In genomic region chr14:52103856-52104676, GRCm38 (mm10) we compare ENCODE assay signal across 7 mouse cellular contexts. TPM values are rescaled to one million over a fixed set of nuclear protein-coding genes. Genes with fewer than 3 reads are reported as not detected.
DNase-seq lines count a peak whose midpoint lies in the region; ATAC-seq lines count a peak whose summit lies in the region.

Gene Hnrnpc, minus strand, starts transcription at chr14:52104028.

- H3K9ac ChIP-seq in embryonic facial prominence, embryonic 12.5 days, result peak within 1 kb of the TSS; percentile 97
- H3K9ac ChIP-seq in limb, embryonic 11.5 days (ENCODE audit: low read length), result peak within 1 kb of the TSS; percentile 98
- peak within 1 kb of the TSS; percentile 97 for H3K9ac ChIP-seq in midbrain, embryonic 14.5 days (replicated peaks; ENCODE audit: low read length)

- under 1% methylated on average over 50 of the region's 50 CpGs for WGBS in embryonic facial prominence, embryonic 12.5 days
- under 1% methylated on average over 50 of the region's 50 CpGs for WGBS in limb, embryonic 11.5 days
- under 1% methylated on average over 50 of the region's 50 CpGs for WGBS in midbrain, embryonic 14.5 days

- H3K4me2 ChIP-seq in embryonic facial prominence, embryonic 12.5 days (replicated peaks), result peak within 1 kb of the TSS; percentile 76
- H3K4me2 ChIP-seq in limb, embryonic 11.5 days (ENCODE audit: low read depth, severe bottlenecking), result peak within 1 kb of the TSS; percentile 50
- peak within 1 kb of the TSS; percentile 77 for H3K4me2 ChIP-seq in midbrain, embryonic 14.5 days (ENCODE audit: low read length)

- H3K4me1 ChIP-seq in embryonic facial prominence, embryonic 12.5 days, result peaks cover 20% of the 10 kb centered on the region
- H3K4me1 ChIP-seq in limb, embryonic 11.5 days (ENCODE audit: control insufficient read depth, insufficient read depth, low read length), result 0 out of 2 replicates have a peak, but pooled peaks cover 3% of the 10 kb centered on the region
- H3K4me1 ChIP-seq in midbrain, embryonic 14.5 days (ENCODE audit: control insufficient read depth, insufficient read depth, low read length), result peaks cover 29% of the 10 kb centered on the region

- peak; percentile 99 for ATAC-seq in embryonic facial prominence, embryonic 12.5 days (ENCODE audit: insufficient number of reproducible peaks, insufficient read depth, low FRiP score, low TSS enrichment)
- ATAC-seq in limb, embryonic 11.5 days (ENCODE audit: insufficient number of reproducible peaks, low FRiP score, low TSS enrichment, low read depth), result peak; percentile 99
- ATAC-seq in midbrain, embryonic 14.5 days (ENCODE audit: low FRiP score, low TSS enrichment), result peak; percentile 99

- H3K36me3 ChIP-seq in embryonic facial prominence, embryonic 12.5 days, result peaks cover 10% of the 10 kb centered on the region; the same call in 1 of the 2 replicates
- H3K36me3 ChIP-seq in limb, embryonic 11.5 days (ENCODE audit: control insufficient read depth, insufficient read depth, low read length), result peaks cover 5% of the 10 kb centered on the region; the same call in 1 of the 2 replicates
- H3K36me3 ChIP-seq in midbrain, embryonic 14.5 days (ENCODE audit: control insufficient read depth, insufficient read depth, low read length), result no peaks in the 10 kb centered on the region; the same call in 1 of the 2 replicates

- no peaks in the 10 kb centered on the region for H3K9me3 ChIP-seq in embryonic facial prominence, embryonic 12.5 days
- H3K9me3 ChIP-seq in limb, embryonic 11.5 days (ENCODE audit: control insufficient read depth, low read length), result no peaks in the 10 kb centered on the region
- H3K9me3 ChIP-seq in midbrain, embryonic 14.5 days (ENCODE audit: control insufficient read depth, low read length), result no peaks in the 10 kb centered on the region

- peak within 1 kb of the TSS; percentile 96 for H3K27ac ChIP-seq in embryonic facial prominence, embryonic 12.5 days
- peak within 1 kb of the TSS; percentile 89 for H3K27ac ChIP-seq in limb, embryonic 11.5 days (replicated peaks; ENCODE audit: low read depth, low read length)
- H3K27ac ChIP-seq in midbrain, embryonic 14.5 days (replicated peaks; ENCODE audit: low read depth, low read length), result peak within 1 kb of the TSS; percentile 97

- DNase-seq in adrenal gland, postnatal 25 days, result peak; percentile 100
- peak; percentile 100 for DNase-seq in heart, adult 11 months
- peak; percentile 100 for DNase-seq in kidney, adult 18-20 months
- DNase-seq in limb, embryonic 11.5 days (ENCODE audit: low spot score), result peak; percentile 100
- peak; percentile 100 for DNase-seq in midbrain, embryonic 14.5 days
- DNase-seq in spleen, adult 18-20 months, result peak; percentile 99

- H3K27me3 ChIP-seq in embryonic facial prominence, embryonic 12.5 days, result no peaks in the 10 kb centered on the region
- no peaks in the 10 kb centered on the region for H3K27me3 ChIP-seq in limb, embryonic 11.5 days (ENCODE audit: control insufficient read depth, insufficient read depth, low read length)
- no peaks in the 10 kb centered on the region for H3K27me3 ChIP-seq in midbrain, embryonic 14.5 days (ENCODE audit: control insufficient read depth, insufficient read depth, low read length)

- H3K4me3 ChIP-seq in embryonic facial prominence, embryonic 12.5 days, result peak within 1 kb of the TSS; percentile 88
- H3K4me3 ChIP-seq in limb, embryonic 11.5 days (ENCODE audit: low read depth, low read length), result peak within 1 kb of the TSS; percentile 93
- H3K4me3 ChIP-seq in midbrain, embryonic 14.5 days (replicated peaks; ENCODE audit: low read depth, low read length), result peak within 1 kb of the TSS; percentile 99

RNA-seq across cellular contexts. Expression of gene Hnrnpc, which starts in this region (rescaled TPM):
- total RNA-seq in adrenal gland, postnatal 25 days (2021), result 235 and 281 TPM in 2 replicates
- 778 and 818 TPM in 2 replicates for polyA plus RNA-seq in embryonic facial prominence, embryonic 12.5 days (2016; fragmentation: Nextera tagmentation; extraction: Ambion mirVana)
- 989 and 1,009 TPM in 2 replicates for polyA plus RNA-seq in limb, embryonic 11.5 days (2014; fragmentation: Nextera tagmentation; extraction: Ambion mirVana)
- polyA plus RNA-seq in midbrain, embryonic 14.5 days (2014; fragmentation: Nextera tagmentation; extraction: Ambion mirVana), result 473 and 549 TPM in 2 replicates

Comparison
In these comparisons a context has a peak if more than half of its experiments do, and no peak if none do; other contexts are left out.
1. Peak in every context shown above with its lines: DNase-seq, ATAC-seq, H3K4me3 ChIP-seq and H3K27ac ChIP-seq.